Mouse (Mus musculus) heart, adult 8-10 months (tissue): ENCODE measurements around the gene Aqp11. TPM values are rescaled to one million over a fixed set of nuclear protein-coding genes. Genes with fewer than 3 reads are reported as not detected.
A peak's percentile ranks its signal among the peaks of the same experiment; 100 is the strongest.

ENCODE experiments used
- DNase-seq: peaks from one replicate; pipeline ENCODE4 v3.0.0; 2022; ENCODE audit warnings: low spot score
- total RNA-seq, 4 experiments: library from RNA; stranded (reverse); gene quantifications; 2 replicates each; pipeline ENCODE4 v1.2.4; 2022

Aqp11 gene
- total RNA-seq: 1 to 10 TPM in 3 of 4 experiments, under 1 TPM in 1; 0.98 to 2.4 (median 2.0) TPM

DNA sequence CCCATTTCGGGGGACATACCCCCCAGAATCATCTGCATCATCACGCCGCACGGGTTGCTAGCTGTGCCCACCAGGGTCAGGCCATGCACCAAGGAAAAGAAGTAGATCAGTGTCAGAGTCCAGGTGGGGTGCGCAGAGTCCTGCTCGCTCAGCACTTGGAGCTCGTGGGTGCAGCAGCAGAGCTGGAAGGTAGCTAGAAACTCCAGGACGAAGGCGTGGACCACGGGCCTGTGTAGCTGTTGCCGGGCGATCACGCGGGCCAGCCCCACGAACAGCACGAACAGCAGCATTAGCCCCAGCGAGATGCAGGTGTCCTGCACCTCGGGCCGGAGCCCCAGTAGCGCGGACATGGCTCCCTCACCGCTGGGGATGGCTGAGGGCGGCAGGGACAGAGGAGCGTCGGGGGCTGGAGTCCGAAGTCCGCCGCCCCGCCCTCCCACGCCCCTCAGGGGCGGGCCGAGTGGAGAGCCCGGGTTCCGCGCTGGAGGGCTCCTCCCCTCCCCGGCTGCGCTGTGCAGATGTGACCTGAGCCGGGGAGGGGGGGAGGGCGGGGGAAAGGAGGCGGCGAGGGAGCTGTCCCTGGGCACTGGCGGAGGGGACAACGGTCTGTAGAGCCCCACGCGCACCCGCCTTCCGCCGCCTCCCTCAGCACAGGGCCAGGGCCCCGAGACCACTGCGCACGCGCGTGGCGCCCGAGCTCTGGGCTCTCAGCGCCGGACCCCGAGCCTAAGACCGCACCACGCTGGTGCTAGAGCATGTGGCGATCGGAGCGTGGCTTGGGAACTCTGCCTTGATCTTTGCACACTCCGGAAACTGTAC is at the start of gene Aqp11:
Gene Aqp11 (minus strand): TSS at position 652 of the 819 bp plus-strand sequence.
- DNase-seq: peak; percentile 85

DNA sequence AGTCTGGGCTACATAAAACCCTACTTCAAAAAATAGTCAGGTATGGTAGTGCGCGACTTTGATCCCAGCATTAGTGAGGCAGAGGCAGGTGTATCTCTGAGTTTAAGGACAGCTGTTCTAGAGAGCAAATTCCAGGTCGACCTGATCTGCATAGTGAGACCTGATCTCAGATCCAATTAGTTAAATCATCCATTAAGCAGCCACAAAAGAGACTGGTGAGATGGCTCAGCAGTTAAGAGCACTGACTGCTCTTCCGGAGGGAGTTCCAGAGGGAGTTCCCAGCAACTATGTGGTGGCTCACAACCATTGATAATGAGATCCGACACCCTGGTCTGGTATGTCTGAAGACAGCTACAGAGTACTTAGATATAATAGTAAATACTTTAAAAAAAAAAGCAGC is 45.4 kb upstream of the Aqp11 start:
- DNase-seq: no peak

GRCm38 (mm10) chr7:97781496-97781895 is 43.4 kb upstream of the Aqp11 start:
- DNase-seq: no peak

DNA sequence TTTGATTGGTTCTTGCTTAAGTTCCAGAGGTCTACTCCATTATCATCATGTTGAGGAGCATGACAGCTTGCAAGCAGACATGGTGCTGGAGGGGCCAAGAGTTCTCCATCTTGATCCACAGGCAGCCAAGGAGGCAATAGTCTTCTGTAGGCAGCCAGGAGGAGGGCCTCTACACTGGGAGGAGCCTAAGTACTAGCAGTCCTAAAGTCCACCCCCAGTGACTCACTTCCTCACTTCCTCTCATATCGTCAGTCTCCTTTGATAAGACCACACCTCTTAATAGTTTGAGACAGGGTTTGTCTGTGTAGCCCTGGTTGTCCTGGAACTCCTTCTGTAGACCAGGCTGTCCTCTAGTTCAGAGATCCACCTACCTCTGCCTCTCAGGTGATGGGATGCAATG is 42.7 kb upstream of the Aqp11 start:
- DNase-seq: no peak

DNA sequence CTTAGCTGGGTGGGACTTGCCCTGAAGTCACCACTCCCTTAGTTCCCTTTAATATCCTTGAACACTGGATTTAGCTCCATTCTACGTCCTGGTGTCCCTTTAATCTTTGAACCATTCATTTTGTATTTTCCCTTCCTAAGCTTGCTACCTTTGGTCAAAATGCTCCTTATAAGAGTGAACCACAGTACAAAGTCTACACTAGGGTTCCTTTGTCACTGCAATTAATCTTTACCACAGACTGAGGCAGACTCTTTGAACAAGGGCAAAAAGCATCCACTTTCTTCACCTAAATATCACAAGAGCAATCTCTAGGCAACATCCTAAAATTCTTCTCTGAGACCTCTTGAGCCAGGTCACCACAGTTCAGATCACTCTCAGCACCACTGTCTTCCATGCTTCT is 42.1 kb upstream of the Aqp11 start:
- DNase-seq: no peak

DNA sequence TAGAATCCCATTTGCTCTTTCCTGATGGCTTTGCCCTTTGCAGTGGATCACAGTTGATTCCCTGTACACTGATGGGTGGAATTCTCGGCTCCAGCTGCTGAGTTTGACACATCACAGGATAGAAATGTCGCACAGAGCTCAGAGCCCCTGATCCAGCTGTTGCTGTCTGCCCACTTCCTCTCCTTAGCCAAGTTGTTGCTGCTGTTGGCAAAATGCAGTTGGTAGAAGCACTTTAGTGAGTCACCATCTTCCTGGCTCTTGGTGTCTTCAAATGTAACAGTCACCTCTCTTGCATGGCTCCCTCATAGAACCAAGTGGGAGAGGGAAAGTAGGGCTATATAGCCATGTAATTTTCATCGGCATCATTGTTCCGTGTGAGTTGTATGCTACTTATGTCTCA is 39.1 kb upstream of the Aqp11 start:
- DNase-seq: no peak

DNA sequence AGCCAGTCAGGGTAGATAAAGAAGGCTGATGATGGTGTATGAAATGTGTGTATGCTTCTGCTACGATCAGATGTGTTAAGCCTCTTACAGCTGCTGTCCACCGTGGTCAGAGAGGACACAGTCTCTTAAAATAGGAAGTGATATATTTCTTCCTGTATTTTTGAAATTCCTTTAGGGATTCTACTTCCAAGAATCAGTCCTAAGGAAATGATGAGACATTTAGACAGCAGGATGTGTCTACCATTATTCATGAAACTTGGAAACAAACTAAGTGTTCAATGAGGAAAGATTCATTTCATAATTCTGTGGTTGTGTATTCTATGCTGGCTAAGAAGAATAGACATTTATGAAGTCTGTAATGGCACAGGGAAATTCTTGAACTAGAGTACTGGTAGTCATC is 37.8 kb upstream of the Aqp11 start:
- no peak for DNase-seq

- DNase-seq: no peak
Measured at GRCm38 (mm10) chr7:97775380-97775779, 37.3 kb upstream of the Aqp11 start.

DNA sequence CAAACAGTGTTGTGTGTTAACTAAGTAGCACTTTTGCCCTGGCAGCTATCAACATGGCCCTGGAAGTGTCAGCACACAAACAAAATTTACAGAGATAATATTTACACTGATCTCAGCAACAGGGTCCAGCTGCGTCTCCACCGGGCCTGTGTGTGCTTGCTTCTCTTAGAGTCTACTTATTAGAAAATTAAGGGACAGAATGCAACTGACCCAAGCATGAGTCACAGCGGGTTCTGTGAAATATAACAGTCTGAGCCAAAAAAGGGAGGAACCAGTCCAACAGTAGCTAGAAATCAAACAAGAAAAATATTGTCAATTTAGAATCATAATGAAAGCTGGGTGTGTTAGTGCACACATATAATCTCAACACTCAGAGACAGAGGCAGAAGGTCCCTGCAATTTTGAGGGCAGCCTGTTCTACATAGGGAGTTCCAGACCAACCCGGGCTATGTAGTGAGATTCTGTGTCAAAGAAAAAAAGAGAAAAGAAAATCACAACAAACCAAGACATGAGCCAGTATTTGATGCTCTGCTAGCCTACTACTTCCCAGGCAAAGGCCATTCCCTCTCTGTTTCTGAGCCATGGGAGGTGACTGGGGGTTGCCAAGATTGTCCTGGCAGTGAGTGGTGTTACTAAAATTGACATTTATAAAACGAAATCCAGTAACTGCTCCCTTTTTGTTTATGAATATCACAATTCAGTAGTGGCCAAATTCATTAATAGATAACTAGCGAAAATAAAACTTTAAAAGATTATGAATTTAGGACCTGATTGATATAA is 32.9 kb upstream of the Aqp11 start:
- DNase-seq: no peak

GRCm38 (mm10) chr7:97769020-97769419 is 30.9 kb upstream of the Aqp11 start:
- DNase-seq: no peak

GRCm38 (mm10) chr7:97767841-97768240 is 29.8 kb upstream of the Aqp11 start:
- DNase-seq: no peak

GRCm38 (mm10) chr7:97766406-97767166 is 28.5 kb upstream of the Aqp11 start:
- no peak for DNase-seq

DNA sequence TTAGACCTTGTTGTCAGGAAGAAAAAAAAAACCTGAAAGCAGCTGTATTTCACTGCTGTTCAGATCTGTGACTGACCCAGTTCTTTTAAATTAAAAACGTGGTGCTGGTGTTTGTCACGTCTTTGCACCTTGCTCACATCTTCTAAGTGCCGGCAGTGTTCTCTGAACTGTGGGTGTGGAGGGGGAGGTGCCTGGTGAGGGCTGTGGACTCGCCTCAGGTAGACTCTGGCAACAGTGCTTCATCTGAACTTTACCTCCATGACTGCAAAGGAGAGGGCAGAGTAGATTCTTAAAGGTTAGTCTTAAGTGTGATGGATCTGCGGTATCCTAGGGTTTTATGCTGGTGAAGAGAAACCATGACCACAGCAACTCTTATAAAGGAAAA is 27.9 kb upstream of the Aqp11 start:
- DNase-seq: no peak

- DNase-seq: peak; percentile 48
Measured at GRCm38 (mm10) chr7:97765181-97765962, 27.3 kb upstream of the Aqp11 start.

DNA sequence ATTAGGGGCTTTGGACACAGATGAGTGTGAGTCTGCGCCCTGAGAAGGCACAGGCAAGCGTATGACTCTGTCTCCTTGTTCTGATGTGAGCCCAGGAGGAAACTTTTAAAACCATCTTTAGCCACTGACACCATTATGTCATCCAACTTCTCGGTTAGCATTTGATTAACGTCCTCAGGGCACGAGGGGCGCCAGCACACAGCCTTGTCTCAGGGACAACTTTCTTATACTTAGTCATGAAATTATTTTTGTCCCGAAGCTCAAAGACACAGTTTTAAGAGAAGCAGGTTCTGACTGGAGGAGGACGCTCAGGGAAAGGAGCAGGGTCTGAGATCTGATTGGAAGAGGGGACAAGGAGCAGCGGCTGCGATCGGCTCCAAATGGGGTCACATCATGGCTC is 26.5 kb upstream of the Aqp11 start:
- no peak for DNase-seq

GRCm38 (mm10) chr7:97756967-97757881 is 19.1 kb upstream of the Aqp11 start:
- no peak for DNase-seq

DNA sequence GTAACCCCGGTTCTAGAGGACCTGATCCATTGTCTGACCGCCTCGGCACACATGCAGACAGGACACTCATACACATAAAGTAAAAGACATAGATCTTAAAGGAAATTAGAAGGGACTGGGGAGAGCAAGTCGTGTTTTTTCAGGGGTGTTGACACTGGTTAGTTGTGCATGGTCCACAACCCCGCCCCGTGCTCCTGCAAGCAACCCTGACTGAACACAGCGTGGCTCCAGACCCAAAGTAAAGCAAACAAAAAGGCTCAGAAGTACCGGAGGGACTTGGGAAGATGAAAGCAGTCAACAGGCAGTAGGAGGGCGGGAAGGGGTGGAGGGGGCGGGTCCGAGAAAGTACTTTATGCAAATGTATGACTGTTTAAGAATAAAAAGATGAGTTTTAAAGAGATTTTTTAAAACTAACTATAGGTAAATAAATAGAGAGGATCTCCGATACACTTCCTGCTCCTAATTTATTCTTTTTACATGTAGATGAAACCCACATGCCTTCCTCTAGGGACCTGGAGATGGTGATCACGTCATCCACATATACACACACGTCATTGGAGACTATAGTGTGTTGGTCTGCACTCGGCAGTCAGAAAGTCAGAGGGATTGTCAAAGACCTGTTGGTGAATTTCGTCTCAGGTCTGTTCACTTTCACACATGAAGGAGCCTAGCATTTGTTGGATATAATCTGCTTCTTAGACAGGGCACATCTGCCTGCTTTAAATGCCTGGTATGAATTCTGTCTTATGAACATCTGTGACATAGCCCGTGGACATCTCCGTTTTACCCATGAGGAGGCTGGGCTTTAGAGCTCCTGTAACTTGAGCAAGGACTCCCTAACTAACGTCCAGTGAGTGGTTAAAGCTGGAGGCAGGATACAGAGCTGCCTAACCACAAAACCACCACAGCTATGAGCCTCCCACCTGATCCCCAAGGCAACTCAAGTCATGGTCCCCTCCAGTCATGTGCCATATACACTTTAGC is 11.4 kb upstream of the Aqp11 start:
- no peak for DNase-seq

DNA sequence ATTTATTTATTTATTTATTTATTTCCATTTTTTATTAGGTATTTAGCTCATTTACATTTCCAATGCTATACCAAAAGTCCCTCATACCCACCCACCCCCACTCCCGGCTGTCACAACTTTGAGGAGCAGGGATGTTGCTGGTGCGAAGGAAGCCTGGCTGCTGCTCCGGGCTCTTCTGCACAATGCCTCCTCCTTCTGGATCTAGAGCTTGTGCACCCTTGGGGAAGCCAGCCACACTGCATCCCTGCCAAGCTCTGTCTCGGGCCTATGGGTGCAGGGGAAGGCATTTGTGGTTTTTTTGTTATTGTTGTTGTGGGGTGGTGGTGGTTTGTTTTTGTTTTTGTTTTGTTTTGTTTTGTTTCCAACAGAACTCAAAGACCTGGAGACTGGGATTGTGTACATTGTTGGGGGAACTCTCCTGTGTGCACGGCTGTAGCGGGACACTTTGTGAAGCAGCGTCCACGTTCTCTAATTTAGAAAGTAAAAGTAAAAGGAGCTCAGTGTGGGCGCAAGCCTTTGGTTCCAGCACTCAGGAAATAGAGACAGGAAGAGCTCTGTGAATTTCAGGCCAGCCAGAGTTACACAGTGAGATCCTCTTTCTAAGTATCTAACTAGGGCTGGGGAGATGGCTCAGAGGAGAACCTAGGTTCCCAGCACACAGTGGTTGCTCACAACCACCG is 10.6 kb upstream of the Aqp11 start:
- DNase-seq: peak; percentile 68
